Mouse (Mus musculus) liver, embryonic 16.5 days (tissue): ENCODE results near the gene Cela1. TPM values are rescaled to one million over a fixed set of nuclear protein-coding genes. Genes with fewer than 3 reads are reported as not detected.

Source experiments
- ATAC-seq: fragments of 200-750 bp; cut with Nextera tagmentation; 2 replicates; pipeline ENCODE4 v1.8.0; 2017; ENCODE audit warnings: low read depth, mild to moderate bottlenecking, moderate number of reproducible peaks, moderate library complexity
- H3K27ac ChIP-seq: fragments of 300-500 bp; sonication (generic); 2 replicates; pipeline ENCODE4 v1.5.1; 2014; ENCODE audit warnings: mild to moderate bottlenecking, low read length
- H3K27me3 ChIP-seq: fragments of 300-500 bp; sonication (generic); 2 replicates; pipeline ENCODE4 v1.6.1; 2014; ENCODE audit warnings: low read depth, low read length, mixed read lengths; ENCODE audit not compliant: control insufficient read depth, insufficient read depth
- H3K36me3 ChIP-seq: fragments of 300-500 bp; sonication (generic); 2 replicates; pipeline ENCODE4 v1.6.1; 2014; ENCODE audit warnings: mild to moderate bottlenecking; ENCODE audit not compliant: control insufficient read depth, insufficient read depth
- H3K4me1 ChIP-seq: fragments of 300-500 bp; sonication (generic); 2 replicates; pipeline ENCODE4 v1.6.1; 2014; ENCODE audit warnings: low read depth, low read length, mixed read lengths; ENCODE audit not compliant: control insufficient read depth
- H3K4me2 ChIP-seq: fragments of 300-500 bp; sonication (generic); 2 replicates; pipeline ENCODE4 v1.6.1; 2014; ENCODE audit warnings: low read depth, low read length, mixed read lengths
- H3K4me3 ChIP-seq: fragments of 300-500 bp; sonication (generic); 2 replicates; pipeline ENCODE4 v1.5.1; 2014; ENCODE audit warnings: low read depth, mild to moderate bottlenecking, low read length
- H3K9ac ChIP-seq: fragments of 300-500 bp; sonication (generic); 2 replicates; pipeline ENCODE4 v1.6.1; 2014; ENCODE audit warnings: low read depth, low read length
- H3K9me3 ChIP-seq: fragments of 300-500 bp; sonication (generic); replicated peaks from 2 replicates; pipeline ENCODE4 v1.6.1; 2016; ENCODE audit warnings: low read length; ENCODE audit not compliant: control insufficient read depth
- WGBS: fragments of 180-500 bp; shearing (Covaris S2); extraction: QIAGEN DNeasy Blood & Tissue Kit; methylation state at CpG from one replicate; pipeline ENCODE4 v1.1.7; 2014; ENCODE audit not compliant: insufficient replicate concordance; 5-methylcytosine and 5-hydroxymethylcytosine counted together
- polyA plus RNA-seq: library from polyadenylated mRNA; unstranded; fragments of >200 nt; fragmentation: Nextera tagmentation; extraction: Ambion mirVana; gene quantifications from 2 replicates; pipeline ENCODE4 v1.2.1, GENCODE M21; 2015

Cela1 gene
- polyA plus RNA-seq, 1 experiment from 2014 or later = 30.0 TPM

GRCm38 (mm10) chr15:100726721-100727120, 39.0 kb upstream of the Cela1 start:
- H3K27me3 ChIP-seq = peaks cover 46% of the 10 kb centered on the region

GRCm38 (mm10) chr15:100723505-100723904, 35.8 kb upstream of the Cela1 start:
- Histone ChIP-seq H3K27me3 (peaks cover 18% of the 10 kb centered on the region), H3K9ac (no peak overlapping the region), H3K4me2 (no peak overlapping the region), H3K9me3 (no peaks in the 10 kb centered on the region), H3K36me3 (no peaks in the 10 kb centered on the region), H3K4me1 (peaks cover under 1% of the 10 kb centered on the region; the same call in 1 of the 2 replicates), H3K4me3 (no peak overlapping the region), H3K27ac (no peak overlapping the region)
- WGBS = 46% methylated on average over 14 of the region's 14 CpGs
- no peak for ATAC-seq

More at GRCm38 (mm10) chr15:100726721-100727120, 39.0 kb upstream of the Cela1 start:
- ATAC-seq = no peak
- no peak overlapping the region for H3K27ac ChIP-seq
- no peaks in the 10 kb centered on the region for H3K36me3 ChIP-seq
- no peak overlapping the region for H3K9ac ChIP-seq
- H3K9me3 ChIP-seq = no peaks in the 10 kb centered on the region
- H3K4me1 ChIP-seq = peaks cover 13% of the 10 kb centered on the region
- 77% methylated on average over 11 of the region's 11 CpGs for WGBS
- H3K4me3 ChIP-seq = no peak overlapping the region
- no peak overlapping the region for H3K4me2 ChIP-seq

GRCm38 (mm10) chr15:100722564-100722963, 34.8 kb upstream of the Cela1 start:
- Histone ChIP-seq H3K36me3 (no peaks in the 10 kb centered on the region), H3K9me3 (no peaks in the 10 kb centered on the region), H3K27me3 (peaks cover 8% of the 10 kb centered on the region), H3K4me1 (no peaks in the 10 kb centered on the region), H3K27ac (no peak overlapping the region), H3K4me2 (no peak overlapping the region), H3K9ac (no peak overlapping the region), H3K4me3 (no peak overlapping the region)
- ATAC-seq = no peak
- WGBS = 58% methylated on average over 6 of the region's 6 CpGs

GRCm38 (mm10) chr15:100722026-100722425, 34.3 kb upstream of the Cela1 start:
- Histone ChIP-seq H3K9me3 (no peaks in the 10 kb centered on the region), H3K4me1 (no peaks in the 10 kb centered on the region), H3K4me2 (no peak overlapping the region), H3K9ac (no peak overlapping the region), H3K4me3 (no peak overlapping the region), H3K27ac (no peak overlapping the region), H3K27me3 (peaks cover 3% of the 10 kb centered on the region), H3K36me3 (no peaks in the 10 kb centered on the region)
- WGBS = 20% methylated on average over 4 of the region's 4 CpGs
- ATAC-seq = no peak

GRCm38 (mm10) chr15:100721445-100721844, 33.7 kb upstream of the Cela1 start:
- no peak overlapping the region for H3K4me3 ChIP-seq
- H3K36me3 ChIP-seq = no peaks in the 10 kb centered on the region
- ATAC-seq = no peak
- no peak overlapping the region for H3K4me2 ChIP-seq
- no peaks in the 10 kb centered on the region for H3K4me1 ChIP-seq
- 74% methylated on average over 5 of the region's 5 CpGs for WGBS
- no peak overlapping the region for H3K27ac ChIP-seq
- H3K27me3 ChIP-seq = no peaks in the 10 kb centered on the region; the same call in none of the 2 replicates
- no peaks in the 10 kb centered on the region for H3K9me3 ChIP-seq
- H3K9ac ChIP-seq = no peak overlapping the region

- Histone ChIP-seq H3K9ac (no peak overlapping the region), H3K36me3 (no peaks in the 10 kb centered on the region), H3K4me1 (no peaks in the 10 kb centered on the region), H3K4me3 (no peak overlapping the region), H3K27me3 (no peaks in the 10 kb centered on the region; the same call in none of the 2 replicates), H3K9me3 (no peaks in the 10 kb centered on the region), H3K27ac (no peak overlapping the region), H3K4me2 (no peak overlapping the region)
- ATAC-seq = no peak
- whole genome bisulfite sequencing = 70% methylated on average over 10 of the region's 10 CpGs
These were observed 32.3 kb upstream of the Cela1 start for GRCm38 (mm10) chr15:100720066-100720465.

- Histone ChIP-seq H3K4me1 (no peaks in the 10 kb centered on the region), H3K4me3 (no peak overlapping the region), H3K27ac (no peak overlapping the region), H3K4me2 (no peak overlapping the region), H3K27me3 (no peaks in the 10 kb centered on the region; the same call in none of the 2 replicates), H3K9me3 (no peaks in the 10 kb centered on the region), H3K36me3 (no peaks in the 10 kb centered on the region), H3K9ac (no peak overlapping the region)
- no peak for ATAC-seq
- WGBS = 84% methylated on average over 5 of the region's 5 CpGs
These were observed 31.5 kb upstream of the Cela1 start for GRCm38 (mm10) chr15:100719217-100719616.

GRCm38 (mm10) chr15:100718572-100718971, 30.9 kb upstream of the Cela1 start:
- no peak overlapping the region for H3K4me3 ChIP-seq
- no peaks in the 10 kb centered on the region for H3K36me3 ChIP-seq
- ATAC-seq = no peak
- no peak overlapping the region for H3K9ac ChIP-seq
- no peaks in the 10 kb centered on the region for H3K9me3 ChIP-seq
- H3K4me2 ChIP-seq = no peak overlapping the region
- H3K27ac ChIP-seq = no peak overlapping the region
- no peaks in the 10 kb centered on the region for H3K4me1 ChIP-seq
- no peaks in the 10 kb centered on the region; the same call in none of the 2 replicates for H3K27me3 ChIP-seq
- WGBS = 74% methylated on average over 11 of the region's 11 CpGs

GRCm38 (mm10) chr15:100717933-100718332, 30.2 kb upstream of the Cela1 start:
- H3K36me3 ChIP-seq = no peaks in the 10 kb centered on the region
- H3K27me3 ChIP-seq = no peaks in the 10 kb centered on the region; the same call in 1 of the 2 replicates
- 34% methylated on average over 6 of the region's 6 CpGs for WGBS
- no peak overlapping the region for H3K4me3 ChIP-seq
- no peaks in the 10 kb centered on the region for H3K4me1 ChIP-seq
- H3K9me3 ChIP-seq = no peaks in the 10 kb centered on the region
- no peak for ATAC-seq
- H3K9ac ChIP-seq = no peak overlapping the region
- no peak overlapping the region for H3K4me2 ChIP-seq
- no peak overlapping the region for H3K27ac ChIP-seq
